Mouse (Mus musculus): ENCODE data around the gene Cldn34b2.
"Not testable (repeated sequence)": the region's sequence is repeated elsewhere in the genome, so short reads cannot be mapped to it uniquely, and the experiment has no call there.

The Cldn34b2 gene

DNA sequence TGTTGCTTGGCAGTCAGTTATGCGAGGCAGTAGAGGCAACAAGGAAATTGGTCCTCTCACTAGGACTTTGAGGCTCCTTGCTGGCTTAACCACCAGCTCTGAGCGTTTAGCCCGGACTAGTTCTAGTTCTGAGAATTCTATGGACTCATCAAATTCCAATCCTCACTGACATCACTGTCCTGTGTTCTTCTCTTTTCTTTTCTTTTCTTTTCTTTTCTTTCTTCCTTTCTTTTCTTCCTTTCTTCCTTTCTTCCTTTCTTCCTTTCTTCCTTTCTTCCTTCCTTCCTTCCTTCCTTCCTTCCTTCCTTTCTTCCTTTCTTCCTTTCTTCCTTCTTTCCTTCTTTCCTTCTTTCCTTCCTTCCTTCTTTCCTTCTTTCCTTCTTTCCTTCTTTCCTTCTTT, at the start of gene Cldn34b2:
Gene Cldn34b2 (minus strand): TSS at position 101 of the 400 bp plus-strand sequence.
- DNase-seq (ENCODE audit: low spot score in 2 of 2), result not testable (repeated sequence)

DNA sequence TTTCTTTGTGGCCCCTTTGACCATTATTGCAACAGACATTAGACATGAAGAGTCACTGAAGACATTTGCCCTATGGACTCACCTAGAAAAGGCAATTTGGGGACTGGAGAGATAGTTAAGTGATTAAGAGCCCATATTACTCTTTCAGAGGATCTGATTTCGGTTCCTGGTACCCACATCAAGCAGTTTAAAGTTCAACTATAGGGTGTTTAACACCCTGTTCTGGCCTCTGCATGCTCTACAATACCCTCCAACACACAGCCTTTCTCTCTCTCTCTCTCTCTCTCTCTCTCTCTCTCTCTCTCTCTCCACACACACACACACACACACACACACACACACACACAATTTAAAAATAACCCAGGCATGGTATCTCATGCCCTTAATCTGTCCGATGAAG, 49.4 kb upstream of the Cldn34b2 start:
- no peak for DNase-seq (ENCODE audit: low spot score in 2 of 2)

DNA sequence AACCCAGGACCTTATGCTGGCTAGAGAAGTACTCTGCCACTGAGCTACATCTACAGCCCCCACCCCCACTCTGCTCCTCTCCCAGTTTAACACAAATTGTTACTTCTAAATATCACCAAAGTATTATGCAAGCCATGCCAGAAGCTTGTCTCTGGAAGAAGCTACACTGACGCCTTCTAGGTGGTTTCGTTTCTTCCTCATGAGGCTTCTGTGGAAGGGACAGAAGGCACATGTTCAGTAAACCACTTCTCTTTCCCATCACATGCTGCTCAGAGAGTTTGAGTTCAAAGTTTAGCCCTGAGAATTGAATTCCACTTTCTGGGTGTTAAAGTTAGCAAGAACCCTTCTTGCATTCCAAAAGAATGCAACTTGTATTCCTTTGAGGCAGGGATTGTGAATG, 49.0 kb upstream of the Cldn34b2 start:
- DNase-seq (ENCODE audit: low spot score in 2 of 2), result no peak

DNA sequence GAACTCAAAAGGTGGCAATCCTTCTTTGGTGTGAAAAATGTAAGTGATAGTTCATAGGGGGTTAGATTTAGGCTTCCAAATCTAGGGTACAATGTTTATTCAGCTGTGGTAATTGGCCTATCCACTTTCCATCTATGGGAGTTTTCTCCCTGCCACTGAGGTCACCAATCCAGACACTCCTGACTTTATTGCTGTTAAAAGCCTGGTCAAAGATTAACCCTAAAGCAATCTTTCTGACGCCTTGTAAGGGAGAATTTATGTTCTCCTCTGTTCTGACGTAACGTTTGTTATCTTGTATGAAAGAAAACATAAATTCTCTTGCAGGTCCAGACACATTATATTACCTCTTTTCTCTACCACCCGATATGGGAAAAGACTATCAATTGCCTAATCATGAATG, 47.4 kb upstream of the Cldn34b2 start:
- no peak for DNase-seq (ENCODE audit: low spot score in 2 of 2)

DNA sequence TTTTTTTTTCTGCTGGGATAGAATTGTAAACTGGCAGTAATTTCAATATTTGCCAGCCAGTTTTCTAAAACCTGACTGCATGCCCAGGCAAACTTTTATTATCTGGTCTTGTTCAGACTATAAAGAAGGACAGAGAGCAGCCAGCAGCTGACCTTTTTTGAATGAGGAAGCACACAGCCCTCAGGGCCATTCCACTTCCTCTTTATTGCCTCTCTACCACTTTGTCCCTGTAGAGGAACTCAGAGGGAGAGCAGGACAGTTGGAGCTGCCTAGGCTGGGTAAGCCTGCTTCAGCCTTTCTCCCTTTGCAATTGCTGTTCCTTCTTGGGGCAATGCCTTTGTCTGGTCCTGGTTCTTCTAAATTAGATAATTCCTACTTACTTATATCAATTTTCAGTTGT, 44.1 kb upstream of the Cldn34b2 start:
- peak in 1 of 2 experiments; percentile 0 for DNase-seq (ENCODE audit: low spot score in 2 of 2)

DNA sequence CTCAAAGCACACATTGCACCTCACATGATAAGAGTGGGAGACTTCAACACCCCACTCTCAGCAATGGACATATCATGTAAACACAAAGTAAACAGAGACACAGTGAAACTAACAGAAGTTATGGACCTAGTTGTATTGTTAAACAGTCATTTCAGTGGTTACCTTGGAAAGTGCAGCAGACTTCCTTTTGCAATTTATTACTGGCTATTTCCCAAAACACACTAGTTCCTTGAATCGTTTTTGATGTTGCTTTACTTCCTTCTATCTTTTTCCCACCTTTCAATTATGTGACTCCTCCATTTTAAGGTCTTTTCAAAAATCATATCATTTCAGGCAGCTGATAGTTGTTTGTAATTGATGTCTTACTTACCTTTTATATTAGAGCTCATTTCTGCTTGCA, 43.5 kb upstream of the Cldn34b2 start:
- no peak for DNase-seq (ENCODE audit: low spot score in 2 of 2)

DNA sequence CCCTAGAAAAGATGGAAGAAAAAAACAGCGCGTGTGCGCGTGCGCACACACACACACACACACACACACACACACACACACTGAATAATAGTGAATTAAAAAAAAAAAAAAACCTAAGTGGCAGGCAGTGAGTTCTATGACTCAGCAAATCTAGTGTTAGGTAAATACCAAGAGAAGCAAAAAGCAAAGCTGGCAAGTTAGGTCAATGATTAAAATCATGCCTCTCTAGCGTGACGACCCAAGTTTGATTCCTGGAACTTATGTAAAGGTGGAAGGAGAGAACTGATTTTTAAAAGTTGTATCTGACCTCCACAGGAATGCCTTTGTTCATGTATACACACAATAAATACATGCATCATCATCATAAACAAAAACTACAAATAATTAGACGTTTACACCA, 41.7 kb upstream of the Cldn34b2 start:
- DNase-seq (ENCODE audit: low spot score in 2 of 2), result no peak

DNA sequence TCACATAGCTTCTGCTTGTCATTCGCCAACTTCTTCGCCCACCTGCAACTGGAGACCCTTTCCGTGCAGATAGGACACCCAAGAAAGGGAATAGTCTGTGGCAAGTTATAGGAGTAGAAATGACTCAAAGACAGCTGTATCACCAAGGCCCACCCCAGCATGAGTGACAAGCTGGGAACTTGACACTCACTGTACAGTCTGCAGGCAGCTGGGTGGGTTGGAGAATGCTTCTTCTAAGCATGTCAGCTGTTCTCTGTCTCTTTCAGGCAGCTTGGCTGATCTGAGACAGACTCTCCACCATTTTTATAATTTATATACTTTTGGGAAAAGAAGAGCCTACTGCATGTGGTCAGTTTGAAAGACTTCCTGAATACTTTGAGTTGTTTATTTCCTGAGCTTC, 39.5 kb upstream of the Cldn34b2 start:
- no peak for DNase-seq (ENCODE audit: low spot score in 2 of 2)

DNA sequence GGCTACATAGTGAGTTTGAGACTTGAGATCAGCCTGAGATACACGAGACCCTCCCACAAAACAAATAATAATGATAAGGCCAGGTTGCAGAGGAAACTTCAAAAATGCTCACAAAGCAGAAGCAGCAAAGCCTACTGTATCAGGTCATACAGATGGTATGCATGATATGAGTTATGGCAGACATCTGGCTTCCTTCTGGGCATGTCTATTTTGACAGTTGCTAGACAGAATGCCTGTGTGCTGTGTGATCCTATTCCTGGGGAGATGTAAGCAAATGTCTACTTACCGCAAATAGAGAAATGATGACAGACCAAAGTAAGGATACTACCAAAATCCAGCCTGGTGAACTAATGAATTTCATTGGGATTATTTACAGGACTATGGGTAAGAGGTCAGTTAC, 38.1 kb upstream of the Cldn34b2 start:
- DNase-seq (ENCODE audit: low spot score in 2 of 2), result no peak

DNA sequence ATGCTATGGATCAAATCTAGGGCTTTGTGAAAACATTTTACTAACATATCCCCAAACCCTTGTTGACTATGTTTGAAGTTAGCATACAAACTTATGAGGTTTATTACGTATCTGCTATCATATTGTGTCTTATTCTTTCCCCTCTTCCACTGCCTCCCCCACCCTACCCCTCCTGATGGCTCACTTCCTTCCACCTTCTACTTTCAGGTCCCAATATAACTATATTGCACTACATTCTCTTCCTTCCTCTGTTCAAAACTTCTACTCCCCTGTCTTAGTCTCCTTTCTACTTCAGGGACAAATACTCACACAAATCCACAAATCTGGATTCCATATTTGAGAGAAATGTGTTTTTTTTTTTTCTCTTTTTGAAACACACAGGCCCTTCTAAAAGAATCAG, 35.3 kb upstream of the Cldn34b2 start:
- DNase-seq (ENCODE audit: low spot score in 2 of 2), result no peak

DNA sequence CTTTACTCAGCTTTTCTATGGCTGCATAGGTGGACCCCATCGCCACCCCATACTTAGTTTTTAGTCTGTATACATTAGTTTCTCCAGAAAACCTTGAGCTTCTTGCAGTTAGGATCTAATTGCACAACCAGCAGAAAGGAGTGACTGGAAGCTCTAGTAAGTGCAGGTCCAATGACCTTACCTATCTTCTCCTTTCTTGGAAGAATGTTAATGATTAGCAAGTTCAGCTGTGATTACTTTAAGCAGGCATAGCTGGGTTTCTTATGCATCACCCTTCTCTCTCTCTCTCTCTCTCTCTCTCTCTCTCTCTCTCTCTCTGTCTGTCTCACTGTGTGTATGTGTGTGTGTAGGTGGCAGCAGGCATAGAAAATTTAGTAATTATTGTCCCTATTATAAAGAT, 23.7 kb upstream of the Cldn34b2 start:
- DNase-seq (ENCODE audit: low spot score in 2 of 2), result no peak

DNA sequence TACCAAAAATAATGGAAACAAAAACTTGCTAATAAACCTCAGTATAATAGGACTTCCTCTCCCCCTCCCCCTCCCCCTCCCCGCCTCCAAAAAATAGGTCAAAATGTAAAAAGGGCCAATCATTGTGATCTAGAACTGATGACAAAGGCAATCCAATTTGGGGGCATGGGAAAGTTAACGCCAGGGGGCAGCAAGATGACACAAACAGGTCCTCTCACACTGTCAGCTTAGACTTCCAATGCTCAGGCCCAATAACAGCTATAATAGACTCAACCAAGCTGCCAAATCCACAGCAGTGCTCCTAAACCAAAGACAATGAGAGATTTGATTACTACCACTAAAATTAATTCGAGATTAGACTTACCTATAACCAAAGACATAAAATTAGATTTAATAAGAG, 16.5 kb upstream of the Cldn34b2 start:
- DNase-seq (ENCODE audit: low spot score in 2 of 2), result peak; percentile 8 to 54

DNA sequence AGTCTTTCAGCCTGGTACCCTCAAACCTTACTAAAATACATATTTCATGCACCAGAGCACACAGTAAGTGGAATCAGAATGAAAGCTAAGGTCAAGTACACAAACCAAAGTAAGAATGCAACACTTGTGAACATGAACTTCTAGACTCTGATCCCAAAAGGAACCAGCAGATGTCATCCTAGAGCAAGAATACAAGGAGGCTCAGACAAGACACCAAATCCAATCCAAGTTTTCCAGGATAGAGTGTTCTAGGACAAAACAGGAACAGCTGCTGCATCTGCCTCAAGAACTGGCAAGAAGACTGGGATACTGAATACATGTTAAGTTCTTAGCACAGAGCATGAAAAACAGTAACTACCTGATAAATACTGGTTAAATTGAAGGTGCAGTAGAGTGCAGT, 30.2 kb downstream of the Cldn34b2 start:
- no peak for DNase-seq (ENCODE audit: low spot score in 2 of 2)

DNA sequence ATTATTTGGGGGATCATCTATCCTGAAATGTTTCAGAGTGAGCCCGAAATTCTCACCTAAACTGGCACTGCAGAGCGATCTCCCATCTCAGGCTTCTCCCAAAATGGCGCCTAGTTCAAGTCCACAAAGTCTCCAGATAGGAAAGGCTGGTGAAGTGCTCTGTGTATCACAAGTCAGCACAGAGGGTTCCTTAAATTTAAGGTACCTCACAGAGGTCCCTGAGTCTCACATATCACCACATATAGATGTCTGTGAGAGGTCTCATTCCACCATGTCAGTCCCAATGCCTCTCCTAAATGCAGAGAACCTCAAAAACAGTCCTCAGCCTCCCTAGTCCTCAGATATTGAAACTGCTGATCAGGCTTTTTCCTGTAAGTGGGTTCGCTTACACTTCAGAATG, 34.6 kb downstream of the Cldn34b2 start, which contains the start of gene Magea2:
Gene Magea2 (minus strand): TSS at position 101 of the 400 bp plus-strand sequence.
- not testable (repeated sequence) for DNase-seq (ENCODE audit: low spot score in 2 of 2)

DNA sequence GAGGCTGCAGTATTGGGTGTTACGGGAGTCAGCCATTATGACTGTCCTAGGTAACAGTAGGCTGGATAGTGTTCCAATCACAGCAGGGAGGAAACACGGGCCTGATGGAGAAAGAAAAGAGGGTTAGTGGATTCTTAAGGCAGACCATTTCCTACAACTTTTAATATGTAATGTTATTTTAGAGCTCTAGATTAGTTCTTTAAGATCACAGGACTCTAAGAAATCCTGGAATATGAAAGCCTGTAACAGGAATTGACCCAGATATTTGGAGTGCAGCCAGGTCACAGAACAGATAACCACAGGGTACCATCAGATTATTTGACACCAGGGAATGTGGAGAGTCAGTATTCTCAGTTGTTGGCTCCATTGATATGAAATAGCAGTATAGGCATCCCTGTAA, 38.5 kb downstream of the Cldn34b2 start, which contains the start of gene Magea1:
Gene Magea1 (minus strand): TSS at position 101 of the 400 bp plus-strand sequence.
- not testable (repeated sequence) for DNase-seq (ENCODE audit: low spot score in 2 of 2)
